Mouse (Mus musculus) limb, embryonic 13.5 days (tissue): Measurements from ENCODE around the gene 1700018F24Rik. TPM values are rescaled to one million over a fixed set of nuclear protein-coding genes. Genes with fewer than 3 reads are reported as not detected.
A peak's percentile ranks its signal among the peaks of the same experiment; 100 is the strongest.
"Not testable (repeated sequence)": the region's sequence is repeated elsewhere in the genome, so short reads cannot be mapped to it uniquely, and the experiment has no call there.

Experiments
- ATAC-seq: fragments of 200-750 bp; cut with Nextera tagmentation; 2 replicates; pipeline ENCODE4 v1.8.0; 2017; ENCODE audit warnings: low read depth, moderate number of reproducible peaks, moderate TSS enrichment; ENCODE audit not compliant: low FRiP score
- H3K27ac ChIP-seq: fragments of 300-500 bp; sonication (generic); 2 replicates; pipeline ENCODE4 v1.5.1; 2015; ENCODE audit warnings: inconsistent platforms, mild to moderate bottlenecking, moderate library complexity
- H3K27me3 ChIP-seq: fragments of 300-500 bp; sonication (generic); 2 replicates; pipeline ENCODE4 v1.6.1; 2015; ENCODE audit warnings: mild to moderate bottlenecking, inconsistent platforms
- H3K36me3 ChIP-seq: fragments of 300-500 bp; sonication (generic); 2 replicates; pipeline ENCODE4 v1.6.1; 2015; ENCODE audit warnings: inconsistent platforms, mild to moderate bottlenecking, moderate library complexity
- H3K4me1 ChIP-seq: fragments of 300-500 bp; sonication (generic); 2 replicates; pipeline ENCODE4 v1.6.1; 2015; ENCODE audit warnings: inconsistent platforms
- H3K4me2 ChIP-seq: fragments of 300-500 bp; sonication (generic); replicated peaks from 2 replicates; pipeline ENCODE4 v1.6.1; 2015; ENCODE audit warnings: inconsistent platforms, mild to moderate bottlenecking, moderate library complexity
- H3K4me3 ChIP-seq: fragments of 300-500 bp; sonication (generic); 2 replicates; pipeline ENCODE4 v1.5.1; 2015; ENCODE audit warnings: moderate library complexity, mild to moderate bottlenecking, inconsistent platforms
- H3K9ac ChIP-seq: fragments of 300-500 bp; sonication (generic); 2 replicates; pipeline ENCODE4 v1.6.1; 2015; ENCODE audit warnings: mild to moderate bottlenecking, inconsistent platforms
- H3K9me3 ChIP-seq: fragments of 300-500 bp; sonication (generic); 2 replicates; pipeline ENCODE4 v1.6.1; 2016; ENCODE audit warnings: inconsistent platforms
- WGBS: fragments of 180-500 bp; shearing (Covaris S2); methylation state at CpG from one replicate; pipeline ENCODE4 v1.1.7; 2015; 5-methylcytosine and 5-hydroxymethylcytosine counted together
- polyA plus RNA-seq: library from polyadenylated mRNA; unstranded; fragments of >200 nt; fragmentation: Nextera tagmentation; extraction: Ambion mirVana; gene quantifications from 2 replicates; pipeline ENCODE4 v1.2.1, GENCODE M21; 2015

1700018F24Rik gene
- polyA plus RNA-seq, 1 experiment from 2014 or later: not detected

- WGBS: 67% methylated on average over 3 of the region's 3 CpGs
- H3K4me2 ChIP-seq, H3K9ac ChIP-seq, ATAC-seq, H3K36me3 ChIP-seq, H3K27ac ChIP-seq, H3K9me3 ChIP-seq, H3K27me3 ChIP-seq, H3K4me3 ChIP-seq, H3K4me1 ChIP-seq: not testable (repeated sequence)
Observed at GRCm38 (mm10) chr5:145054187-145054586, 11.4 kb downstream of the 1700018F24Rik start.

GRCm38 (mm10) chr5:145057907-145058306 is 15.1 kb downstream of the 1700018F24Rik start:
- Histone ChIP-seq H3K4me2 (no peak overlapping the region), H3K9me3 (no peaks in the 10 kb centered on the region), H3K27ac (no peak overlapping the region), H3K4me1 (no peaks in the 10 kb centered on the region), H3K27me3 (no peaks in the 10 kb centered on the region), H3K4me3 (no peak overlapping the region), H3K36me3 (no peaks in the 10 kb centered on the region), H3K9ac (no peak overlapping the region)
- 74% methylated on average over 8 of the region's 8 CpGs for WGBS
- no peak for ATAC-seq

DNA sequence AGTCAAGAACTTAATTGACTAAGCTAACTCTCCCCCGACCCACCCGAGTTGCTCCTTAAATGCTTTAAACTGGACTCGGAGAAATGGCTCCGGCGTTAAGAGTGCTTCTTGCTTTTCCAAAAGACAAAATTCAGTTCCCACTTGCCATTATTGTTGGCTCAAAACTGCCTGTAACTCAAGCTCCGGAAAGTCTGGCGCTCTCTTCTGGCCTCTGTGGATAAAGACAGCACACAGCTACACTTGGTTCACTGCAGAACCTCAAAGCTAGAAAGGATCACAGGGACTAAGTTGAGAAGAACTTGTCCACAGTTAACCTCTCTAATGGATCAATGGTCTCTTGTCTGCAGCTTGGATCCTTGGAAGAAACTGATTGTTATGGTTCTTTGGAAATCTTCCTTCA is 15.9 kb downstream of the 1700018F24Rik start:
- no peak overlapping the region for H3K4me3 ChIP-seq
- no peak overlapping the region for H3K4me2 ChIP-seq
- H3K27ac ChIP-seq: no peak overlapping the region
- no peak overlapping the region for H3K9ac ChIP-seq
- 88% methylated on average over 7 of the region's 7 CpGs for WGBS
- ATAC-seq: no peak
- H3K9me3 ChIP-seq: no peaks in the 10 kb centered on the region
- H3K27me3 ChIP-seq: no peaks in the 10 kb centered on the region
- no peaks in the 10 kb centered on the region for H3K4me1 ChIP-seq
- H3K36me3 ChIP-seq: no peaks in the 10 kb centered on the region

GRCm38 (mm10) chr5:145059524-145059923 is 16.7 kb downstream of the 1700018F24Rik start:
- no peak overlapping the region for H3K4me3 ChIP-seq
- no peak overlapping the region for H3K4me2 ChIP-seq
- H3K36me3 ChIP-seq: no peaks in the 10 kb centered on the region
- H3K9me3 ChIP-seq: no peaks in the 10 kb centered on the region
- H3K27ac ChIP-seq: no peak overlapping the region
- H3K27me3 ChIP-seq: no peaks in the 10 kb centered on the region
- H3K9ac ChIP-seq: no peak overlapping the region
- H3K4me1 ChIP-seq: no peaks in the 10 kb centered on the region
- ATAC-seq: no peak
- 74% methylated on average over 2 of the region's 2 CpGs for WGBS

- no peak overlapping the region for H3K4me2 ChIP-seq
- no peak overlapping the region for H3K9ac ChIP-seq
- no peaks in the 10 kb centered on the region for H3K9me3 ChIP-seq
- WGBS: 90% methylated on average over 1 of the region's 1 CpGs
- no peak overlapping the region for H3K4me3 ChIP-seq
- H3K27me3 ChIP-seq: no peaks in the 10 kb centered on the region; the same call in 1 of the 2 replicates
- ATAC-seq: no peak
- no peaks in the 10 kb centered on the region for H3K36me3 ChIP-seq
- no peaks in the 10 kb centered on the region for H3K4me1 ChIP-seq
- no peak overlapping the region for H3K27ac ChIP-seq
Observed at GRCm38 (mm10) chr5:145064765-145065340, 22.1 kb downstream of the 1700018F24Rik start.

DNA sequence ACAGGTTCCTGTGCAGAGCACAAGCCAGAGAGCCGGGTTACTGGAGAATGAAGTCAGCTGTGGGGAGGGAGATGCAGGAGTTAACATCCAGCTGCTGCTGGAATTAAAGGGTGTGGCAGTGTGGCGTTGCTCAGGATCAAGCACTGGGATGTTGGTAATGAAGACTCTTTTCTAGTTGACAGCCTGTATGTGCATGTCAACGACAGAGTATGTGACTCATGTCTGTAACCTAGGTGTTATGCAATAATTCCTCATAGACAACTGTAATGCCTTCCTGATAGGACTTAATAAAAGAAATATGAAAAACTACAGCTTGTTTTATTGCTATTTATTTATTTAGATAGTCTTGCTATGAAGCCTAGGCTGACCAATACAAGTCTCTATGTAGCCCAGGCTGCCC is 26.1 kb downstream of the 1700018F24Rik start:
- ATAC-seq: no peak
- Histone ChIP-seq H3K27me3 (no peaks in the 10 kb centered on the region; the same call in 1 of the 2 replicates), H3K4me2 (no peak overlapping the region), H3K4me3 (no peak overlapping the region), H3K4me1 (no peaks in the 10 kb centered on the region), H3K9ac (no peak overlapping the region), H3K27ac (no peak overlapping the region), H3K9me3 (no peaks in the 10 kb centered on the region), H3K36me3 (no peaks in the 10 kb centered on the region)
- WGBS: 37% methylated on average over 3 of the region's 3 CpGs

- Histone ChIP-seq H3K9me3 (no peaks in the 10 kb centered on the region), H3K9ac (no peak overlapping the region), H3K4me2 (no peak overlapping the region), H3K4me1 (no peaks in the 10 kb centered on the region), H3K4me3 (no peak overlapping the region), H3K27me3 (no peaks in the 10 kb centered on the region; the same call in 1 of the 2 replicates), H3K27ac (no peak overlapping the region), H3K36me3 (no peaks in the 10 kb centered on the region)
- no peak for ATAC-seq
- WGBS: 2% methylated on average over 5 of the region's 5 CpGs
Observed at GRCm38 (mm10) chr5:145069707-145070106, 26.9 kb downstream of the 1700018F24Rik start.

GRCm38 (mm10) chr5:145071342-145071741 is 28.6 kb downstream of the 1700018F24Rik start:
- ATAC-seq: no peak
- no peaks in the 10 kb centered on the region; the same call in 1 of the 2 replicates for H3K27me3 ChIP-seq
- no peak overlapping the region for H3K27ac ChIP-seq
- no peak overlapping the region for H3K4me2 ChIP-seq
- H3K9ac ChIP-seq: no peak overlapping the region
- no peak overlapping the region for H3K4me3 ChIP-seq
- no peaks in the 10 kb centered on the region for H3K4me1 ChIP-seq
- 47% methylated on average over 6 of the region's 6 CpGs for WGBS
- no peaks in the 10 kb centered on the region for H3K9me3 ChIP-seq
- no peaks in the 10 kb centered on the region for H3K36me3 ChIP-seq

DNA sequence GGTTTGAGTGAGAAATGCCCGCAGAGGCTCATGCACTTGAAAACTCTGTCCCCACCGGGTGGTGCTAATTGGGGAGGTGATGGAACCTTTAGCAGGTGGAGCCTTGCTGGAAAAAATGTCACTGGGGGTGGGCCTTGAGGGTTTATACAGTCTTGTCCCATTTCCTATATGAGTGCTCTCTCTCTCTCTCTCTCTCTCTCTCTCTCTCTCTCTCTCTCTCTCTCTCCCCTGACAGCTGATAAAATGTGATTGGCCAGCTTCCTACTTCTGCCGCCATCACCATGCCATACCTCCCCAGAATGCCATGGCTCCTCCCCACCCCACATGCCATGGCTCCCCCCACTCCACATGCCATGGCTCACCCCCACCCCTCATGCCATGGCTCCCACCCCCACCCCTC is 32.3 kb downstream of the 1700018F24Rik start:
- H3K27ac ChIP-seq: no peak overlapping the region
- ATAC-seq: no peak

DNA sequence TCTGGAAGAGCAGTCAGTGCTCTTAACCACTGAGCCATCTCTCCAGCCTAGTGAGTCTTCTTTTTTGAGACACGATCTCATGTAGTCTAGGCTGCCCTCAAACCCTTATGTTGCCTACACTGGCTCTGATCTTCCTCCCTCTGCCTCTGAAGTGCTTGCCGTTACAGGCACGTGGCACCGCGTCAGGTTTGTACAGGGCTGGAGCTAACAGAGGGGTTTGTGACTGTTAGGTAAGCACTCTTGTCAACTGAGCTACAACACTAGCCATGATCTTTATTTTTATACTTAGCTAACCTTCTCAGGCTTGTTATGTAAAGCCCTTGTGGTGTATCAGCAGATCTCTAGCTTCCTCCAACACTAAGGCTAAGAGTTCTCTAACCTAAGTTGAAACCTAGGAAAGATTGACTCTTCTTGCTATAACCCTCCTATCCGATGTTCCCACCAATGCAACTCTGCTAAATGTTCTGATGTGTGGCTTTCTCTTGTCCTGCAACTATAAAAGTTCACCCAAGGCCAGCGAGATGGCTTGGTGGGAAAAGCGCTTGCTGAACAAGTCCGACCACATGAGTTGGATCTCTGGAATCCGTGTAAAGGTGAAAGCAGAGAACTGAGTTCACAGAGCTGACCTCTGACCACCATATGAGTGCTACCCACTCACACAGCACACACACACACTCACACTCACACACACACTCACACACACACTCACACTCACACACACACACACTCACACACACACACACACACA is 39.2 kb downstream of the 1700018F24Rik start:
- Histone ChIP-seq H3K36me3 (peaks cover 5% of the 10 kb centered on the region), H3K4me3 (no peak overlapping the region), H3K4me1 (peaks cover 10% of the 10 kb centered on the region), H3K9ac (no peak overlapping the region), H3K27me3 (no peaks in the 10 kb centered on the region), H3K4me2 (no peak overlapping the region), H3K9me3 (no peaks in the 10 kb centered on the region), H3K27ac (no peak overlapping the region)
- 88% methylated on average over 10 of the region's 10 CpGs for WGBS
- no peak for ATAC-seq

More for the DNA sequence above, 32.3 kb downstream of the 1700018F24Rik start:
- Histone ChIP-seq H3K27me3 (no peaks in the 10 kb centered on the region), H3K9me3 (no peaks in the 10 kb centered on the region), H3K4me2 (no peak overlapping the region), H3K9ac (no peak overlapping the region), H3K36me3 (no peaks in the 10 kb centered on the region), H3K4me3 (no peak overlapping the region), H3K4me1 (no peaks in the 10 kb centered on the region)
- 57% methylated on average over 3 of the region's 3 CpGs for whole genome bisulfite sequencing

GRCm38 (mm10) chr5:145083201-145083600 is 40.4 kb downstream of the 1700018F24Rik start:
- 44% methylated on average over 6 of the region's 6 CpGs for WGBS
- Histone ChIP-seq H3K36me3 (peaks cover 11% of the 10 kb centered on the region), H3K4me3 (peak overlapping the region; percentile 77), H3K4me2 (peak overlapping the region; percentile 89), H3K9ac (peak overlapping the region; percentile 88), H3K27ac (peak overlapping the region; percentile 75; the same call in 1 of the 2 replicates), H3K4me1 (peaks cover 10% of the 10 kb centered on the region)
- not testable (repeated sequence) for H3K27me3 ChIP-seq, H3K9me3 ChIP-seq
- ATAC-seq: 0 out of 2 replicates have a peak, but pooled peaks have one; percentile 43

DNA sequence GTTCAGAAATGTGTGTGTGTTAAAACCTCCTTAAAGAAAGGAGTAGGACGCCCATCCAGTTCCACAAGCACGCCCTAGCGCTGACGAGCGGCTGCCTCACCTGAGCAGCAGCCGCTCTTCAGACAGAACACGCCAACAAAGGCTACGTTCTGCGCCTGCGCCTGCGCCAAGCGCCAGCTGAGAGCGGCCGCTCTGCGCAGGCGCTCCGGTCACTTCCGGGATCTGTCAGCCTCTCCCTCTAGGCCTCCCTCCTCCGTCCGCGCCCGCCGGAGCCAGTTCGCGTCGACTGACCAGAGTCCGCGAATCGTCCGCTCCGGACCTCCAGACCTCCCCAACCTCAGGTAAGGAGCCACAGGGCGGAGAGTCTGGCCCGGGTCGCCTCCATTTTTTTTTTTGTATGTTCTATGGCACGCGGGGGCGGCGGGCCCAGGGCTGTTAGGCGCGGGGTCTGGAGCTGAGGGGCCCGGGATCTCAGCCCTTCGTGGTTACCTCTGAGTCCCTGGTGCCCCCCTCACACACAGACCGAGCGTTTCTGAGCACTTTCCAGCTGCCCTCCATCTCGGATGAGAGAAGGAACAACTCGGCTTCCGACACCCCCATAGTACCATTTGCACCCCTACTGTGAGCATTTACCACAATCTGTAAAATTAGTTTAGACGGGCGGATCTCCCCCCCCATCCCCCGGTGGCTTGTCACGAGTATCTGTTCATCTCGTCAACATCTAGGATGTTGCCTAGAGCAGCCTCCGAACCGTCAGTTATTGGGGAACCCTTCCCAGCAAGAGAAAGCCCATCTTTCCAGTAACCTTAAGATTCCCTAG is 41.1 kb downstream of the 1700018F24Rik start, which contains the start of the genes Arpc1a and Kpna7:
TSS of gene Arpc1a (plus strand) at position 199 of the 820 bp plus-strand sequence.
TSS of gene Kpna7 (minus strand) at position 399 of the 820 bp plus-strand sequence.
- Histone ChIP-seq H3K9me3 (no peaks in the 10 kb centered on the region), H3K4me3 (peak within 1 kb of the TSS; percentile 77), H3K9ac (peak within 1 kb of the TSS; percentile 88), H3K4me2 (peak within 1 kb of the TSS; percentile 89), H3K27ac (peak within 1 kb of the TSS; percentile 75; the same call in 1 of the 2 replicates), H3K36me3 (peaks cover 12% of the 10 kb centered on the region), H3K4me1 (peaks cover 10% of the 10 kb centered on the region), H3K27me3 (no peaks in the 10 kb centered on the region)
- 2% methylated on average over 54 of the region's 54 CpGs for WGBS
- ATAC-seq: peak; percentile 94
